Mouse (Mus musculus): ENCODE results near the gene Cfap54. TPM values are rescaled to one million over a fixed set of nuclear protein-coding genes. Genes with fewer than 3 reads are reported as not detected.

The Cfap54 gene
- polyA plus RNA-seq, 1 experiment from 2014 or later, result 0.86 TPM

- 70% methylated on average over 7 of the region's 7 CpGs for WGBS
- ATAC-seq (replicated peaks; ENCODE audit: low FRiP score), result no peak
- H3K36me3 ChIP-seq, result no peaks in the 10 kb centered on the region
- no peaks in the 10 kb centered on the region for H3K9me3 ChIP-seq (replicated peaks)
- H3K27ac ChIP-seq, result no peak overlapping the region
- no peak overlapping the region for H3K4me2 ChIP-seq
- no peaks in the 10 kb centered on the region for H3K27me3 ChIP-seq
- H3K4me3 ChIP-seq (replicated peaks), result no peak overlapping the region
- no peak overlapping the region for H3K9ac ChIP-seq
- H3K4me1 ChIP-seq, result no peaks in the 10 kb centered on the region
Measured at GRCm38 (mm10) chr10:93094957-93095580, 13.7 kb upstream of the Cfap54 start.

- Histone ChIP-seq H3K9me3 (replicated peaks) (no peaks in the 10 kb centered on the region), H3K4me3 (replicated peaks) (no peak overlapping the region), H3K9ac (no peak overlapping the region), H3K27me3 (no peaks in the 10 kb centered on the region), H3K4me2 (no peak overlapping the region), H3K36me3 (no peaks in the 10 kb centered on the region), H3K4me1 (no peaks in the 10 kb centered on the region), H3K27ac (no peak overlapping the region)
- 93% methylated on average over 2 of the region's 2 CpGs for WGBS
- no peak for ATAC-seq (replicated peaks; ENCODE audit: low FRiP score)
Measured at GRCm38 (mm10) chr10:93091928-93092327, 10.5 kb upstream of the Cfap54 start.

GRCm38 (mm10) chr10:93090241-93090640, 8.8 kb upstream of the Cfap54 start:
- no peak for ATAC-seq (replicated peaks; ENCODE audit: low FRiP score)
- Histone ChIP-seq H3K36me3 (no peaks in the 10 kb centered on the region), H3K27me3 (no peaks in the 10 kb centered on the region), H3K27ac (no peak overlapping the region), H3K4me2 (no peak overlapping the region), H3K9ac (no peak overlapping the region), H3K4me1 (no peaks in the 10 kb centered on the region), H3K4me3 (replicated peaks) (no peak overlapping the region), H3K9me3 (replicated peaks) (no peaks in the 10 kb centered on the region)
- 63% methylated on average over 6 of the region's 6 CpGs for WGBS

- no peaks in the 10 kb centered on the region for H3K9me3 ChIP-seq (replicated peaks)
- no peak overlapping the region for H3K9ac ChIP-seq
- no peaks in the 10 kb centered on the region for H3K36me3 ChIP-seq
- H3K4me2 ChIP-seq, result no peak overlapping the region
- H3K4me1 ChIP-seq, result no peaks in the 10 kb centered on the region
- 67% methylated on average over 11 of the region's 11 CpGs for WGBS
- H3K27ac ChIP-seq, result no peak overlapping the region
- no peak for ATAC-seq (replicated peaks; ENCODE audit: low FRiP score)
- H3K4me3 ChIP-seq (replicated peaks), result no peak overlapping the region
- H3K27me3 ChIP-seq, result 0 out of 2 replicates have a peak, but pooled peaks cover 3% of the 10 kb centered on the region
Measured at GRCm38 (mm10) chr10:93088396-93089048, 7.1 kb upstream of the Cfap54 start.

GRCm38 (mm10) chr10:93087504-93087903, 6.1 kb upstream of the Cfap54 start:
- H3K9ac ChIP-seq, result no peak overlapping the region
- no peak overlapping the region for H3K27ac ChIP-seq
- 81% methylated on average over 7 of the region's 7 CpGs for WGBS
- no peak overlapping the region for H3K4me3 ChIP-seq (replicated peaks)
- H3K36me3 ChIP-seq, result no peaks in the 10 kb centered on the region
- H3K4me1 ChIP-seq, result no peaks in the 10 kb centered on the region
- no peak for ATAC-seq (replicated peaks; ENCODE audit: low FRiP score)
- H3K27me3 ChIP-seq, result 0 out of 2 replicates have a peak, but pooled peaks cover 3% of the 10 kb centered on the region
- H3K4me2 ChIP-seq, result no peak overlapping the region
- H3K9me3 ChIP-seq (replicated peaks), result no peaks in the 10 kb centered on the region

- H3K4me1 ChIP-seq, result peaks cover 6% of the 10 kb centered on the region
- H3K4me2 ChIP-seq, result no peak overlapping the region
- no peak for ATAC-seq (replicated peaks; ENCODE audit: low FRiP score)
- 0 out of 2 replicates have a peak, but pooled peaks cover 3% of the 10 kb centered on the region for H3K27me3 ChIP-seq
- H3K36me3 ChIP-seq, result no peaks in the 10 kb centered on the region
- 64% methylated on average over 8 of the region's 8 CpGs for WGBS
- no peak overlapping the region for H3K27ac ChIP-seq
- no peak overlapping the region for H3K9ac ChIP-seq
- H3K9me3 ChIP-seq (replicated peaks), result no peaks in the 10 kb centered on the region
- no peak overlapping the region for H3K4me3 ChIP-seq (replicated peaks)
Measured at GRCm38 (mm10) chr10:93083963-93084340, 2.5 kb upstream of the Cfap54 start.

- Histone ChIP-seq H3K9me3 (replicated peaks) (no peaks in the 10 kb centered on the region), H3K4me3 (replicated peaks) (peak overlapping the region; percentile 30), H3K9ac (no peak overlapping the region), H3K27me3 (0 out of 2 replicates have a peak, but pooled peaks cover 3% of the 10 kb centered on the region), H3K4me1 (peaks cover 6% of the 10 kb centered on the region), H3K36me3 (no peaks in the 10 kb centered on the region), H3K4me2 (peak overlapping the region; percentile 51), H3K27ac (no peak overlapping the region)
- 9% methylated on average over 17 of the region's 17 CpGs for WGBS
- no peak for ATAC-seq (replicated peaks; ENCODE audit: low FRiP score)
Measured at GRCm38 (mm10) chr10:93083198-93083962, 2.0 kb upstream of the Cfap54 start.

- ATAC-seq (replicated peaks; ENCODE audit: low FRiP score), result no peak
- peaks cover 6% of the 10 kb centered on the region for H3K4me1 ChIP-seq
- no peak overlapping the region for H3K27ac ChIP-seq
- no peak overlapping the region for H3K4me3 ChIP-seq (replicated peaks)
- H3K36me3 ChIP-seq, result no peaks in the 10 kb centered on the region
- no peaks in the 10 kb centered on the region for H3K9me3 ChIP-seq (replicated peaks)
- 86% methylated on average over 3 of the region's 3 CpGs for WGBS
- H3K4me2 ChIP-seq, result no peak overlapping the region
- H3K27me3 ChIP-seq, result 0 out of 2 replicates have a peak, but pooled peaks cover 2% of the 10 kb centered on the region
- no peak overlapping the region for H3K9ac ChIP-seq
Measured at GRCm38 (mm10) chr10:93079486-93079885, 1.9 kb downstream of the Cfap54 start.

GRCm38 (mm10) chr10:93077935-93078479, 3.4 kb downstream of the Cfap54 start:
- Histone ChIP-seq H3K9ac (no peak overlapping the region), H3K4me1 (peaks cover 6% of the 10 kb centered on the region), H3K27me3 (no peaks in the 10 kb centered on the region), H3K4me3 (replicated peaks) (no peak overlapping the region), H3K36me3 (no peaks in the 10 kb centered on the region), H3K27ac (no peak overlapping the region), H3K4me2 (no peak overlapping the region), H3K9me3 (replicated peaks) (no peaks in the 10 kb centered on the region)
- WGBS, result 76% methylated on average over 11 of the region's 11 CpGs
- no peak for ATAC-seq (replicated peaks; ENCODE audit: low FRiP score)

- Histone ChIP-seq H3K9me3 (replicated peaks) (no peaks in the 10 kb centered on the region), H3K4me1 (peaks cover 6% of the 10 kb centered on the region), H3K27ac (no peak overlapping the region), H3K9ac (no peak overlapping the region), H3K27me3 (no peaks in the 10 kb centered on the region), H3K36me3 (no peaks in the 10 kb centered on the region), H3K4me2 (no peak overlapping the region), H3K4me3 (replicated peaks) (no peak overlapping the region)
- 82% methylated on average over 9 of the region's 9 CpGs for WGBS
- ATAC-seq (replicated peaks; ENCODE audit: low FRiP score), result no peak
Measured at GRCm38 (mm10) chr10:93076376-93076775, 5.0 kb downstream of the Cfap54 start.

- Histone ChIP-seq H3K9me3 (replicated peaks) (no peaks in the 10 kb centered on the region), H3K4me3 (replicated peaks) (no peak overlapping the region), H3K27ac (no peak overlapping the region), H3K4me2 (no peak overlapping the region), H3K36me3 (no peaks in the 10 kb centered on the region), H3K4me1 (peaks cover 1% of the 10 kb centered on the region), H3K27me3 (no peaks in the 10 kb centered on the region), H3K9ac (no peak overlapping the region)
- 81% methylated on average over 8 of the region's 8 CpGs for WGBS
- no peak for ATAC-seq (replicated peaks; ENCODE audit: low FRiP score)
Measured at GRCm38 (mm10) chr10:93075856-93076255, 5.6 kb downstream of the Cfap54 start.

GRCm38 (mm10) chr10:93072769-93073168, 8.6 kb downstream of the Cfap54 start:
- H3K27ac ChIP-seq, result no peak overlapping the region
- no peaks in the 10 kb centered on the region for H3K9me3 ChIP-seq (replicated peaks)
- H3K4me1 ChIP-seq, result peaks cover 2% of the 10 kb centered on the region; the same call in 1 of the 2 replicates
- WGBS, result 74% methylated on average over 2 of the region's 2 CpGs
- H3K27me3 ChIP-seq, result no peaks in the 10 kb centered on the region
- H3K4me3 ChIP-seq (replicated peaks), result no peak overlapping the region
- H3K36me3 ChIP-seq, result no peaks in the 10 kb centered on the region
- no peak for ATAC-seq (replicated peaks; ENCODE audit: low FRiP score)
- H3K4me2 ChIP-seq, result no peak overlapping the region
- no peak overlapping the region for H3K9ac ChIP-seq
